Mouse (Mus musculus) intestine, embryonic 16.5 days (tissue): Measurements from ENCODE around the gene Supt6. TPM values are rescaled to one million over a fixed set of nuclear protein-coding genes. Genes with fewer than 3 reads are reported as not detected.

Experiments
- ATAC-seq: fragments of 200-750 bp; cut with Nextera tagmentation; 2 replicates; pipeline ENCODE4 v1.8.0; 2017; ENCODE audit warnings: moderate TSS enrichment, moderate library complexity
- H3K27ac ChIP-seq: fragments of 300-500 bp; sonication (generic); 2 replicates; pipeline ENCODE4 v1.5.1; 2014; ENCODE audit warnings: mild to moderate bottlenecking, low read length
- H3K27me3 ChIP-seq: fragments of 300-500 bp; sonication (generic); replicated peaks from 2 replicates; pipeline ENCODE4 v1.6.1; 2014; ENCODE audit warnings: low read length, control low read depth, mixed read lengths; ENCODE audit not compliant: control insufficient read depth, insufficient read depth
- H3K36me3 ChIP-seq: fragments of 300-500 bp; sonication (generic); 2 replicates; pipeline ENCODE4 v1.6.1; 2014; ENCODE audit warnings: low read length, control low read depth; ENCODE audit not compliant: control insufficient read depth, insufficient read depth
- H3K4me1 ChIP-seq: fragments of 300-500 bp; sonication (generic); 2 replicates; pipeline ENCODE4 v1.6.1; 2014; ENCODE audit warnings: low read length, control low read depth, mixed read lengths; ENCODE audit not compliant: control insufficient read depth, insufficient read depth
- H3K4me2 ChIP-seq: fragments of 300-500 bp; sonication (generic); 2 replicates; pipeline ENCODE4 v1.6.1; 2014; ENCODE audit warnings: low read depth, low read length, control low read depth
- H3K4me3 ChIP-seq: fragments of 300-500 bp; sonication (generic); 2 replicates; pipeline ENCODE4 v1.5.1; 2014; ENCODE audit warnings: mild to moderate bottlenecking, low read length
- H3K9ac ChIP-seq: fragments of 300-500 bp; sonication (generic); 2 replicates; pipeline ENCODE4 v1.6.1; 2014; ENCODE audit warnings: low read depth, low read length
- H3K9me3 ChIP-seq: fragments of 300-500 bp; sonication (generic); 2 replicates; pipeline ENCODE4 v1.6.1; 2016; ENCODE audit warnings: low read length, control low read depth; ENCODE audit not compliant: control insufficient read depth
- WGBS: fragments of 180-500 bp; shearing (Covaris S2); extraction: QIAGEN DNeasy Blood & Tissue Kit; methylation state at CpG from one replicate; pipeline ENCODE4 v1.1.7; 2014; 5-methylcytosine and 5-hydroxymethylcytosine counted together
- microRNA-seq: library from miRNA; unstranded; fragments of <30 nt; microRNA quantifications from one replicate; pipeline ENCODE4, GENCODE M21; 2016
- polyA plus RNA-seq: library from polyadenylated mRNA; unstranded; fragments of >200 nt; fragmentation: Nextera tagmentation; extraction: Ambion mirVana; gene quantifications from 2 replicates; pipeline ENCODE4 v1.2.1, GENCODE M21; 2015

The Supt6 gene
- polyA plus RNA-seq, 1 experiment from 2014 or later = 19.6 TPM

DNA sequence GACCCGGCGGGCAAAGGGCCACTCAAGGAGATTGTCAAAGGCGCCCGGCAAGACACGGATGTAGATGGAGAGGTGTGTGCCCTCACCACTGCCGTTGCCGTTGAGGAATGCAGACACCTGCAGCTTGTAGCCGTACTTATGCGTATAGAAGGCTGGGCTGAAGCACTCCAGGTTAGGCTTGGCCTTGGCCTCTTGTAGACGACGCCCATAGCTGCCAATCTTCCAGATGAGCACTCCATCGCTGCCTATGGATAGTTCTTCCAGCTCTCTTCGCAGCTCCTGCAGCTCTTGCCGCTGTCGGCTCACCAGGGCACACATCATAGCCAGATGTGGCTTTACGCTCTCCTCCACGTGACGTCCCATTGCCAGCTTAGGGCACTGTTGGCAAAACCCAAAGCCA is 85.6 kb downstream of the Supt6 start:
- H3K36me3 ChIP-seq = peaks cover 21% of the 10 kb centered on the region
- no peak overlapping the region for H3K4me2 ChIP-seq
- ATAC-seq = no peak
- H3K9ac ChIP-seq = no peak overlapping the region
- no peak overlapping the region for H3K4me3 ChIP-seq
- no peak overlapping the region for H3K27ac ChIP-seq
- H3K27me3 ChIP-seq = no peaks in the 10 kb centered on the region
- H3K4me1 ChIP-seq = peaks cover 29% of the 10 kb centered on the region
- 81% methylated on average over 18 of the region's 18 CpGs for WGBS
- H3K9me3 ChIP-seq = no peaks in the 10 kb centered on the region

DNA sequence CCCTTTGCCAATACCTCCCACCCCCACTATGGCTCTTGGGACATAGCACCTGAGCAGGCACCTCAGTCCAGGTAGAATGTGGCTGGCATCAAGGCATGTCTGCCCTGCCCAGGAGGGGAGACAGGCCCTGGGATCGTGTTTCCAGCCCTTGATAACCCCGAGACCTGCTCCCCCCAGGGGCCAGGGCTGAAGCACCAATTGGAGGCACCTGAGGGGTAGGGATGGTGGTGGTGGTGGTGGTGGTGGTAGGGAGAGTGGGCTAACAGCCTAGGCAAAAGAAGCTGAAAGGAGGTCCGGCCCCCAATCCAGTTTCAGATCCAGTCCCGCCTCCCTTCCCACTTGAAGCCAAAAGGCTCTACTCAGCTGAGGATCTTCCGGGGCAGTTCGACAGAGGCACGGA is 86.2 kb downstream of the Supt6 start:
- no peaks in the 10 kb centered on the region for H3K27me3 ChIP-seq
- H3K36me3 ChIP-seq = peaks cover 26% of the 10 kb centered on the region
- H3K9me3 ChIP-seq = no peaks in the 10 kb centered on the region
- H3K9ac ChIP-seq = 0 out of 2 replicates have a peak overlapping the region, but pooled peaks have one; percentile 29
- peak overlapping the region; percentile 10; the same call in 1 of the 2 replicates for H3K27ac ChIP-seq
- no peak overlapping the region for H3K4me2 ChIP-seq
- no peak for ATAC-seq
- peaks cover 29% of the 10 kb centered on the region for H3K4me1 ChIP-seq
- WGBS = 72% methylated on average over 7 of the region's 7 CpGs
- H3K4me3 ChIP-seq = no peak overlapping the region

DNA sequence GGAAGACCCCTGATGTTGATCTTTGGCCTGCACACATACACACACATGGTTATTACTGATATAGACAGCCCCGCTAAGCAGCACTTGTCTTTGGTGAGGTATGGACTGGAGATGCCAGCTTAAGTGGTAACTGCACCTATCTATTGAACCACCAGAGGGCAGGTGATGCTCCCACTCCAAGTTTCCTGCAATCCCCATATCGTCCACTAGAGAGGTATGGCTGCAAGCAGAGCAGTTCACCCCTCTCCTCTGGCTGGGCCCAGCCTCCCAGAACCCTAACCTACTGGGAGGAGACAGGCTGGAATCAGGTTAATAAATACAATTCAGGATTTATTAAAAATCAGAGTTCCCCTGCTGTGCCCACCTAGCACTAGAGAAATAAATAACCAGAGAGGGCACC is 86.7 kb downstream of the Supt6 start:
- Histone ChIP-seq H3K4me2 (no peak overlapping the region), H3K9me3 (no peaks in the 10 kb centered on the region), H3K27ac (no peak overlapping the region), H3K4me1 (peaks cover 29% of the 10 kb centered on the region), H3K9ac (0 out of 2 replicates have a peak overlapping the region, but pooled peaks have one; percentile 29), H3K27me3 (no peaks in the 10 kb centered on the region), H3K36me3 (peaks cover 28% of the 10 kb centered on the region), H3K4me3 (no peak overlapping the region)
- ATAC-seq = peak; percentile 58
- WGBS = 12% methylated on average over 2 of the region's 2 CpGs

Small RNAs within 50 kb of the gene (microRNA-seq; reads per million reads assigned to microRNA genes)
- not detected for gene Mir7653

Other genes with a start within 250 kb of the Supt6 start
- 14.2 and 16.9 TPM in 2 replicates for gene Dhrs13, start 213.7 kb downstream of the Supt6 start, polyA plus RNA-seq
- 37.8 and 40.9 TPM in 2 replicates for gene Flot2, start 208.1 kb downstream of the Supt6 start, polyA plus RNA-seq
- 29.2 and 31.2 TPM in 2 replicates for gene Eral1, start 165.6 kb downstream of the Supt6 start, polyA plus RNA-seq
- 14.2 and 16.1 TPM in 2 replicates for gene Fam222b, start 151.3 kb downstream of the Supt6 start, polyA plus RNA-seq
- gene Traf4, start 80.4 kb downstream of the Supt6 start, polyA plus RNA-seq = 73.9 and 79.8 TPM in 2 replicates
- gene Nek8, start 69.3 kb downstream of the Supt6 start, polyA plus RNA-seq = 14.9 and 17.1 TPM in 2 replicates
- 39.5 and 44.2 TPM in 2 replicates for gene Tlcd1, start 69.3 kb downstream of the Supt6 start, polyA plus RNA-seq
- gene Rpl23a, start 62.4 kb downstream of the Supt6 start, polyA plus RNA-seq = 1,166 and 1,241 TPM in 2 replicates
- 71.0 and 73.4 TPM in 2 replicates for gene Rab34, start 57.6 kb downstream of the Supt6 start, polyA plus RNA-seq
- gene Proca1, start 52.6 kb downstream of the Supt6 start, polyA plus RNA-seq = 1.8 and 2.3 TPM in 2 replicates
- 72.7 and 74.8 TPM in 2 replicates for gene Sdf2, start 241 bp downstream of the Supt6 start, polyA plus RNA-seq
- 50.6 and 56.9 TPM in 2 replicates for gene 2610507B11Rik, start 15.8 kb upstream of the Supt6 start, polyA plus RNA-seq
- gene BC030499, start 44.9 kb upstream of the Supt6 start, polyA plus RNA-seq = 0.32 TPM in 1 of 2 replicates, not detected in the other
- gene Spag5, start 55.5 kb upstream of the Supt6 start, polyA plus RNA-seq = 23.4 and 27.3 TPM in 2 replicates
- 33.3 and 34.0 TPM in 2 replicates for gene Aldoc, start 77.0 kb upstream of the Supt6 start, polyA plus RNA-seq
- 92.9 and 93.1 TPM in 2 replicates for gene Pigs, start 82.4 kb upstream of the Supt6 start, polyA plus RNA-seq
- gene Unc119, start 97.5 kb upstream of the Supt6 start, polyA plus RNA-seq = 29.5 and 29.9 TPM in 2 replicates
- not detected in 2 replicates for gene Foxn1, start 140.6 kb upstream of the Supt6 start, polyA plus RNA-seq
- gene Slc13a2, start 176.2 kb upstream of the Supt6 start, polyA plus RNA-seq = 4.6 and 6.7 TPM in 2 replicates
- 11.0 and 12.8 TPM in 2 replicates for gene Slc46a1, start 219.7 kb upstream of the Supt6 start, polyA plus RNA-seq